10 mouse cellular contexts compared by ENCODE assay signal in genomic region chr7:112918279-112918991, GRCm38 (mm10). TPM values are rescaled to one million over a fixed set of nuclear protein-coding genes. Genes with fewer than 3 reads are reported as not detected.
DNase-seq lines count a peak whose midpoint lies in the region; ATAC-seq and TF ChIP-seq lines count a peak whose summit lies in the region.
"Had no signal": no experiment of that assay in that cellular context is flagged by ENCODE, and none has a peak within 500 bp of the region (broad histone marks: within the 10 kb centered on the region; RNA-seq: fewer than 3 reads in every experiment).

No protein-coding gene starts in this region.

- no peak for TF ChIP-seq CTCF in heart, postnatal 0 days (IDR thresholded peaks at IDR 0.05; ENCODE audit: low read depth)

- peak; percentile 34 for DNase-seq in embryo, embryonic 10.5 days (ENCODE audit: low spot score)
- no peak for DNase-seq in embryo, embryonic 11 days
- peak; percentile 32 to 41 for DNase-seq in adrenal gland, adult 18-20 months (ENCODE audit: low spot score in 2 of 2)
- DNase-seq in heart, postnatal 0 days (ENCODE audit: low spot score): no peak
- DNase-seq in ovary, postnatal 36 days (ENCODE audit: low spot score): no peak
- no peak for DNase-seq in kidney, adult 8-10 months

- H3K4me2 ChIP-seq in embryonic facial prominence, embryonic 15.5 days (replicated peaks): peak overlapping the region; percentile 34; the same call in 1 of the 2 replicates
- peak overlapping the region; percentile 26 for H3K4me2 ChIP-seq in heart, postnatal 0 days (ENCODE audit: low read depth, low read length)
- H3K4me2 ChIP-seq in midbrain, embryonic 13.5 days (replicated peaks): peak overlapping the region; percentile 34; the same call in 1 of the 2 replicates

- no peak overlapping the region for H3K27ac ChIP-seq in embryonic facial prominence, embryonic 15.5 days (replicated peaks)
- H3K27ac ChIP-seq in heart, postnatal 0 days (ENCODE audit: low read depth): no peak overlapping the region
- H3K27ac ChIP-seq in midbrain, embryonic 13.5 days: peak overlapping the region; percentile 9; the same call in 1 of the 2 replicates
- H3K27ac ChIP-seq: macrophage had no signal

- no peak overlapping the region for H3K4me3 ChIP-seq in embryonic facial prominence, embryonic 15.5 days (replicated peaks)
- no peak overlapping the region for H3K4me3 ChIP-seq in heart, postnatal 0 days (ENCODE audit: low read depth, low read length)
- no peak overlapping the region for H3K4me3 ChIP-seq in midbrain, embryonic 13.5 days (replicated peaks)
- H3K4me3 ChIP-seq: erythroblast, embryonic 14.5 days had no signal

- H3K4me1 ChIP-seq in embryonic facial prominence, embryonic 15.5 days: peaks cover 8% of the 10 kb centered on the region; the same call in 1 of the 2 replicates
- H3K4me1 ChIP-seq in heart, postnatal 0 days (ENCODE audit: control insufficient read depth, insufficient read depth): no peaks in the 10 kb centered on the region
- peaks cover 31% of the 10 kb centered on the region for H3K4me1 ChIP-seq in midbrain, embryonic 13.5 days (replicated peaks)

- no peaks in the 10 kb centered on the region for H3K27me3 ChIP-seq in embryonic facial prominence, embryonic 15.5 days
- 0 out of 2 replicates have a peak, but pooled peaks cover 4% of the 10 kb centered on the region for H3K27me3 ChIP-seq in heart, postnatal 0 days (ENCODE audit: control insufficient read depth, insufficient read depth, low read length)
- 0 out of 2 replicates have a peak, but pooled peaks cover 4% of the 10 kb centered on the region for H3K27me3 ChIP-seq in midbrain, embryonic 13.5 days

- H3K9me3 ChIP-seq in embryonic facial prominence, embryonic 15.5 days (replicated peaks): no peaks in the 10 kb centered on the region
- no peaks in the 10 kb centered on the region for H3K9me3 ChIP-seq in heart, postnatal 0 days (replicated peaks; ENCODE audit: control insufficient read depth, low read length)
- H3K9me3 ChIP-seq in midbrain, embryonic 13.5 days: no peaks in the 10 kb centered on the region

- WGBS in embryonic facial prominence, embryonic 15.5 days: 44% methylated on average over 22 of the region's 22 CpGs
- 45% methylated on average over 21 of the region's 22 CpGs for WGBS in heart, postnatal 0 days
- WGBS in midbrain, embryonic 13.5 days: 55% methylated on average over 22 of the region's 22 CpGs

- ATAC-seq in embryonic facial prominence, embryonic 15.5 days (ENCODE audit: insufficient number of reproducible peaks, low FRiP score, low TSS enrichment, low read depth): no peak
- no peak for ATAC-seq in heart, postnatal 0 days (ENCODE audit: insufficient read depth, low read depth)
- peak; percentile 44 for ATAC-seq in midbrain, embryonic 13.5 days

- no peak for TF ChIP-seq EP300 in heart, postnatal 0 days (IDR thresholded peaks at IDR 0.05; ENCODE audit: low read depth)

- H3K36me3 ChIP-seq in embryonic facial prominence, embryonic 15.5 days: no peaks in the 10 kb centered on the region
- no peaks in the 10 kb centered on the region for H3K36me3 ChIP-seq in heart, postnatal 0 days (replicated peaks; ENCODE audit: control insufficient read depth, insufficient read depth, low read length)
- no peaks in the 10 kb centered on the region for H3K36me3 ChIP-seq in midbrain, embryonic 13.5 days

- no peak overlapping the region for H3K9ac ChIP-seq in embryonic facial prominence, embryonic 15.5 days
- no peak overlapping the region for H3K9ac ChIP-seq in heart, postnatal 0 days (replicated peaks; ENCODE audit: low read depth, low read length)
- peak overlapping the region; percentile 44 for H3K9ac ChIP-seq in midbrain, embryonic 13.5 days (replicated peaks)

RNA-seq across cellular contexts. Expression of gene Rassf10, which starts 35.3 kb away (rescaled TPM):
- total RNA-seq in adrenal gland, adult 18-20 months (2021): 1 to 10 TPM in 1 of 2 experiments, under 1 TPM in 1; 0.61 to 4.0 TPM
- 5.6 and 7.0 TPM in 2 replicates for polyA plus RNA-seq in embryonic facial prominence, embryonic 15.5 days (2015; fragmentation: Nextera tagmentation; extraction: Ambion mirVana)
- total RNA-seq in heart, postnatal 0 days (2014; rRNA removed; ENCODE audit: low replicate concordance): 0.23 and 2.1 TPM in 2 replicates
- polyA plus RNA-seq in heart, postnatal 0 days (2015; fragmentation: Nextera tagmentation; extraction: Ambion mirVana): 2.4 and 2.8 TPM in 2 replicates
- 1.9 and 2.4 TPM in 2 replicates for polyA plus RNA-seq in midbrain, embryonic 13.5 days (2015; fragmentation: Nextera tagmentation; extraction: Ambion mirVana)
- polyA plus RNA-seq: erythroblast, embryonic 14.5 days; macrophage had no signal

Comparison
In these comparisons a context has a peak if more than half of its experiments do, and no peak if none do; other contexts are left out.
1. DNase-seq: peak in embryo, embryonic 10.5 days (single experiment) and adrenal gland, adult 18-20 months (2 of 2); none in embryo, embryonic 11 days (single experiment), heart, postnatal 0 days (single experiment), ovary, postnatal 36 days (single experiment) and kidney, adult 8-10 months (0 of 2).
2. Peak in every context shown above with its lines, with median percentiles within 50 percentile points of each other: H3K4me2 ChIP-seq.